Mouse (Mus musculus) gastrocnemius, postnatal 25 days (tissue): ENCODE results near the gene Cacna1a. TPM values are rescaled to one million over a fixed set of nuclear protein-coding genes. Genes with fewer than 3 reads are reported as not detected.
"Not testable (repeated sequence)": the region's sequence is repeated elsewhere in the genome, so short reads cannot be mapped to it uniquely, and the experiment has no call there.

Source experiments
- DNase-seq: peaks from one replicate; pipeline ENCODE4 v3.0.0; 2022
- total RNA-seq, 2 experiments: library from RNA; stranded (reverse); gene quantifications; 1 replicate in 1 of 2; 2 replicates in 1 of 2; pipeline ENCODE4 v1.2.3; 2021

Gene Cacna1a
- total RNA-seq, 2 experiments from 2014 or later: 3.8 to 3.9 TPM

DNA sequence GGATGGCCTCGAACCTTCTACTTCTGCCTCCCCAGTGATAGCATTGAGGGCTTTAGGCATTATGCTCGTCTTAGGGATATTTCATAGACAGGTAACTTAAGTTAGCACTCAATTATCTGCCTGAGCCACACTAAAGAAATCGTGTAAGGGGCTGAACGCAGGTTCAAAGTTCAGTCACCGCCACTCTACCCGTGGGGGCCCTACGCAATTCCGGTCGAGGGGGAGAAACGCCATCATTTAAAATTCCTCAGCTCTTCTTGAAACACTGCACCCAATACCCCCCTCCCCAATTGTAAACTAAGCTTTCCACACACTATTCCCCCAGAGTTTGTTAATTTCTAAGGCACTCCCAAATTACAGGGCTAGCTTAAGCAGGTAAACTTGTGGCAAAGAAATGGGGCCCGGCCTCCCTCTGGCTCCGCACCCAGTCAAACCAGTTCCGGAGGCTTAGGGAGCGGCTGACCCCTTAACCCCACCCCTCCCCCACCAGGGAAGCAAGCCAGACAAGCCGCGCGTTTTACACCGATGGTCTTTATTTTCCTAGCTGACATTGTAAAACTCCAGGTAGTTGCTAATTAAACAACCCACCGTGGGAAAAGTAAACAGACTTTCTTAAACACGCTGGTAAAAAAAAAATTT lies 272.7 kb downstream of the Cacna1a start:
- peak; percentile 65 for DNase-seq

DNA sequence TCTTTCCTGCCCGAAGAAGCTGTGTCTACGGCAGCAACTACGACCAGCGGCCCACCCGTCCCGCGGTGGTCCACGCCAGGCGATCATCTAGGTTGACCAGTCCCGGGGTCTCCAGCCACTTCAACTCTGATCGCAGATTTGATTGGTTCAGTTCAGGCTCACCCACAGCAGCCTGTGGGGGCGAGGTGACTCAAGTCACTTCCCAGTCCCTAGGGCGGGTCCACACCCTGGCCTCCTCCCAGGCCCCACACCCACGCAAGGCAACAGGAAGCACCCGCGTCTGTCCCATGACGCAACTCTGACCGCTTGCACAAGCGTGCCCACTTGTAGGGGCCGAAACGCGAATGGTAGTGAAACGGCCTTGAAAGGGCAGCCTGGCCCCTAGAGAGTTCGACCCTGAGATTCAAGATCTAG lies 273.2 kb downstream of the Cacna1a start:
- peak; percentile 92 for DNase-seq

DNA sequence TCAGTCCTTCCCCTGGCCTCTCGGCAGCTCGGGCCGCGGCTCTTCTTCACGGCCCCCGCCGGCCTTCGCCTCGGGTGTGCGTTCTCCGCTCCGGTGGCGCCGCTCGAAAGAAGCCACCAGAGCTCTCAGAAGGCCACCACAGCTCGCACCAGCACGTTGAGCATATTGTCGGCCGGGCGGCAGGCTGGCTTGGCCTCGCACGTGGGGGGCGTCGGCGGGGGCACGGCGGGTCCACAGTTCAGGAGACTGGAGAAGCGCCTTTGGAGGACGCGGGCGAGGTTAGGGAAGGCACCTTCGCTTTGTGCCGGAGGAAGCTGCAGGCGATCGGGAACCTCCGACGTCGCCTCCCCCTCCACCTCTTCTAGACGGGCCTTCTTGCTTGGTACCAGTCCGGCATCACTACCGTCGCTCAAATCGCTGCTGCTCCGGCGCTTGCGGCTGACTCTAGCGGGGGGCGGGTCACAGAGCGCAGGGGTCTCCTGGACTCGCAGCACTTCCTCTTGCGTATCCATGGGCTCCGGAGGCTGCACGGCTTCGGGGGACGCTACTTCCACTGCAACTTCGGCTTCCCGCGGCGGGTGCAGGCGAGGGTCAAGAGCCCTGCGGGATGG lies 273.8 kb downstream of the Cacna1a start:
- peak; percentile 59 for DNase-seq

DNA sequence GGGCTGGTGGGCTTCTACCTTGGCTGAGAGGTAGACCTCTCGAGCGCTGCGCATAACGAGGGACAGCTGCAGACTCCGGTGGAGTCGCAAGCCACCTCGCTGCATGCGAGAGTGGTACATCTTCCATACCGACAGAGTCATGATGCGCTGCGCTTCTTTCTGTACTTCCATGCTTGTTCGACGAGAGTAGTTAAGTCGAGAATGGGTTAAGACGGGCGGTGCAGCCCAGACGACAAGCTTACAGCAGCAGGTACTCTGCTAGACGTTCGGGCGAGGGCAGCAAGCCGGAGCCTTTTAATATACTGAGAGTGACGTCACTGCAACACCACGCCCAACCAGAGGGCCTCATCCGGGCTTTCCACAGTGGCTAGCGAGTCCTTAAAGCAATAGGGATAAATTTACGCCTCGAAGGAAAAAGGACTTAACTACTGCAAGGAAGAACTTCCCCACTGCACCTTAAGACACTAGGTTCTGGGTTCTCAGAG lies 274.4 kb downstream of the Cacna1a start, which contains the start of gene Ier2:
Gene Ier2, minus strand, starts transcription at position 272 of the 485 bp plus-strand sequence.
- DNase-seq: peak; percentile 95

DNA sequence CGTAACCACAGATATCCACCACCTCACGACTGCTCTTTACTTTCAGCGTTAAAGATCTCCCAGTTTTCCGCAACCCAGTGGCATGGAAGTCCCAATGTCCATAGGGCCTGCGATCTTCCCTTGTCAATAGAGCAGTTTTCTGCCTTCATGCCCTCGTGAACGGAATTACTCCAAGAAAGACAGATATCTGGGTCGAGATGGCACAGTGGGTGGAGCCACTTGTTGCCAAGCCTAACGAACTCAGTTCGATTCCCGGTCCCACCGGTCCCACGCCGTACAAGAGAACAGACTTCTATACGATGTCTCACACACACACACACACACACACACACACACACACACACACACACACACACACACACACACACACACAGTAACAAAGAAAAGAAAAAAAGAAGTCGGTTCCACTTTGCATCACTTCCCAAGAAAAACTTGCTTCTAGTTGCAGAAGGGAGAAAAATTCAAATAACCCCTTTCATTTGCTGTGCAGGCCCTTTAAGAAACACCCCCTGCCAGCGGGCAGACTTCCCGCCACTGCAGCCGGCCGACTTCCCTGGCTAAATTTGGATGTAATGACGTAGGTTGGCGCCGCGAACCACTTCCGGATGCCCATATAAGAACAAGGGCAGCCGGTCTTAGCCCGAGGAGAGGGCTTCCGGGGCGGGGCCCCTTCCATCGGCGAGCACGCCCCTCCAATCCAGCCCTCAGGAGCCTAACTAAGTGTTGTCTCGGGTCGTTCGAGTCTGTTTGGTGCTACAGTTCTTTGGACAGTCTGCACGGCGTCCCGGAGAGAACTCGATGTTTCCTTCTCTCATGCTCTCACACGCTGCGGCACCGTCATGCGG lies 275.5 kb downstream of the Cacna1a start:
- peak; percentile 98 for DNase-seq

DNA sequence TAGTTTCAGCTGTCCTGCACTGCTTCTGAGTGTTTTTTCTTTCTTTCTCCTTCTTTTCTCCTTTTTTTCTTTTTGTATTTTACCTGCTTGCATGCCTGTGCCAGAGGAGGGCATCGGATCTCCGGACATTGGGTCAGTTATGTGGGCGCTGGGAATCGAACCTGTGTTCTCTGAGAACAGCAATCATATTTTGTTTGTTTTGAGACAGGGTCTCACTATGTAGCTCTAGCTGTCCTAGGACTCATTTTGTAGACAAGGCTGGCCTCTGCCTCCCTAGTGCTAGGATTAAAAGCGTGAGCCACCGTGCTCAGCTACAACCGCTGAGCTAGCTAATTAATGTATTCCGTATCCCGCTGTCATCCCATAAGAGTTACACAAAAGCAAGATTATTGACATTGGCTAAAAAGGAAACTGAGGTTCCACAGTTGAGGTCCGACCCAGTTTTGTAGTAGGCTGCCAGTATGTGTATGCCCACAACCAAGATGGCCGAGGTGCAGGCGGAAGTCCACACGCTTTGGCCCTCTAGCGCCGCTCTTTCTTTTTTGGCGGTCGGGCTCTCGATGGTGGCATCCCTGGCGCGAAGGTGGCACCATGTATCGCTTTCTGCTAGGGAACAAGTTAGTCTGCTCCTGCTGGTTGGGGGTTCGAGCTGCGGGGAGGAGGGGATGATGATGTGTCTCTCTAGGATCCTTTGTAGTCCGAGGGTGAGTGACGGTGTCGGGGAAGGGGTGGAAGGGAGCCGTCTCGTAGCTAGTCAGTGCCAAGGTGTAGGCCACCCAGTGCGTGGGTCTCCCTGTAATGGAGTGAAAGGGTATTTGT lies 276.5 kb downstream of the Cacna1a start:
- peak; percentile 79 for DNase-seq

DNA sequence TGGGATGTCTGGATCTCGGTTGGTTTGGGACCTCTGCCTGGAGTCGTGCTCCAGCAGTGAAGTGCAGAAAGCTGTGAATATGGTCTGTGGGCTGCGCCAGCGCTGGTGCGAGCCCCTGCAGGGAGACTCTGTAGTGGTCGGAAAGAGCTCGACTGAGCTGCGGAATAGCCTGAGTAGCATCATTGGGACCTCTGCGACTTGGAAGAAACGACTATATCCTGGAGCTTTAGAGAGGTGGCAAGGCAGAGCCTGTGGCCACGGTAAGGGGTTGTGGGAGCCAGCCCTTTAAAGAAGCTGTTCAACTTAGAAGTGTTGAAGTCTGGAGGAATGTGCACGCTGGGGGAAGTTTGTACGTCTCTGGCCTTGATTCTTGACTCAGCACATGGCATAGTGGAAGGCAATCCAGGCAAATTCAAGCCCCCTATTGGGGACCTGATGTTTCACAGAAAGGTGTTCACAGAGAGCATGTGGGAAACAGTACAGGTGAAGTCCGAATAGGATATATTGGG lies 277.2 kb downstream of the Cacna1a start:
- no peak for DNase-seq

DNA sequence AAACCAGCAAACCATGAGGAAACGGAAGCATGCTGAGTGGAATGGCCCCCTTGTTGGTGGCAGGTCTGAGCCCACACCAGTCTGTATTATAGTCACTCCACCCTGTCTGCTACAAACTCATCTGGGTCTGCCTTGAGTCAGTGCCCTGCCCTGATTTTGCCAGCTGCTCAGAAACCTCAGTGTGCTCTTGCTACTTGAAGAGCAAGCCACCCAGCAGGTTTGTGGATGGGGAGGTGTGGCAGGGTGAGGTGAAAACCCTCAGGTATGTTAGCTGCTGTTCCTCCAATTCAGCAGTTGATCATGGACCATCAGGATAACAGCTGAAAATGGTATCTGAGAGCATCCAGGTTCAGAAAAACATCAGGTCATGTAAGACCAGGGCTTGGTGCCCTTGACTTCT lies 279.8 kb downstream of the Cacna1a start:
- DNase-seq: no peak

DNA sequence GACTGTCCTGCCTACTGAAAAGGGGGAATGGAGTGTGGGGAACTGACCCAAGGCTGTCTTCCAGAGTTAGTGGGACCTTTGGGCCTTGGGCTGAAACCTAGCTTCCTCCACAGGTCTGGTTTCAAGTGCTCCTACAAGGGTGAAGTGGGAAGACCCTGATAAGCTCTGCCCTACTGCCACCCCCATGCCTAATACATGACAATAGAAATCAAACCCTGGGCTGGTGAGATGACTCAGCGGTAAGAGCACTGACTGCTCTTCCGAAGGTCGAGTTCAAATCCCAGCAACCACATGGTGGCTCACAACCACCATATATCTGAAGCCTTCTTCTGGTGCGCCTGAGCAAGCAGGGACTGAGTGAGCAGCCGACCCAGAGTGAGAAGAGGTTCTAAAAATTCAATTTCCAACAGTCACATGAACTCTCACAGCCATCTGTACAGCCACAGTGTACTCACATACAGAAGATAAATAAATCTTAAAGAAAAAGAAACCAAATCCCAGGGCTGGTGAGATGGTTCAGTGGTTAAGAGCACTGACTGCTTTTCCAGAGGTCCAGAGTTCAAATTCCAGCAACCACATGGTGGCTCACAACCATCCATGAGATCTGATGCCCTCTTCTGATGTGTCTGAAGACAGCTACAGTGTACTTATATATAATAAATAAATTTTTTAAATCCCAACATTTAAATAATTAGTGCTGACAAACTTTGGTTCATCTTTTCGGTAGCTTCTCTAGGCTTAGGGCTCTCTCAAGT lies 280.7 kb downstream of the Cacna1a start:
- DNase-seq: no peak

DNA sequence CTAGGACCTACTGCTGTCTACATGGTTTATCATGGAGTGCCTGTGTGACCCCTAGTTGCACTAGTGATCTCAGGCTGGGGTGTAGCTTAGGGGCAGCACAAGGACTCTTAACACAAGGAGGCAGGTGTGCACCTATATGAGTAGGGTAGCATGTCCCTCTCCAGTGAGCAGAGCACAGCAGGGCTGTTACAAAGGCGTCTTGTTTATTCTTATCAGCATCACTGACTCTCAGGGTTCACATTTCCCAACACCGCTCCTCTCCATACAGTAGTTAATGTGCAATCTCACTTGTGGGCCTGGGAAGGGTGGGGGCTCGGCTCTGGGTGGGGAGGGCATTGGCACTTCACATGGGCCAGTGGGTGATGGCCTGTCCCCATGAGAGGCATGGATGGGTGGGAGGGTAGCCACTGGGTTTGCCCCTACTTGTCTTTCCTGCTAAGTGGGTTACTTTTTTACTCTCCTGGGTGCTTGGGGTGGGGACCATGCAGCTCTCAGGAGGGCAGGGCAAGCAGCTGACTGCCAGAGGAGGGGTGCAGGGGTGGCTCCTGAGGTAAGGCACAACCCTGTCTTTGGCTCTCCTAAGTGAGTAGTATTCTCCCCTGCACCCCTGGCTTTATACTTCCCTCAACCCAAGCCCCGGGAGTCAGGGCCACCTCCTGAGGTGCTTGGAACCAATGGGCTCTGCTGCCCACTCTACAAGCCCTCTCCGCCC lies 282.2 kb downstream of the Cacna1a start:
- not testable (repeated sequence) for DNase-seq

DNA sequence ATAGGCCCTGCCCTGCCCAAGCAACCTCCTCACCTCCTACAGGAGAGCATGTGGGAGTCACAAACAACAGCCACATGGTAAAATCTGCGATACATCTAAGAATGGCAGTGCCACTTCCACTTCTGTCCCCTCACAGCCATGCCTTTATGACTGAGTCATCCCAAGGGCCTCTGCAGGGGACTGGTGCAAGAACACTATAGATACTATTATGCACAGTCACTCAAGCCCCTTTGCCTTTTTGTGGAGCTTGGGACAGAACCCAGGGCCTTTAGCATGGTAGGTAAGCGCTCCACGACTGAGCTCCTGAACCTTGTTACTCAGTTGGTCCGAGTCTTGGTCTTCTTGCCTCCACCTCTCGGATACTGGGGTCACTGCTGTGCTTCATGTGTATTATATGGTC lies 289.1 kb downstream of the Cacna1a start:
- DNase-seq: no peak

DNA sequence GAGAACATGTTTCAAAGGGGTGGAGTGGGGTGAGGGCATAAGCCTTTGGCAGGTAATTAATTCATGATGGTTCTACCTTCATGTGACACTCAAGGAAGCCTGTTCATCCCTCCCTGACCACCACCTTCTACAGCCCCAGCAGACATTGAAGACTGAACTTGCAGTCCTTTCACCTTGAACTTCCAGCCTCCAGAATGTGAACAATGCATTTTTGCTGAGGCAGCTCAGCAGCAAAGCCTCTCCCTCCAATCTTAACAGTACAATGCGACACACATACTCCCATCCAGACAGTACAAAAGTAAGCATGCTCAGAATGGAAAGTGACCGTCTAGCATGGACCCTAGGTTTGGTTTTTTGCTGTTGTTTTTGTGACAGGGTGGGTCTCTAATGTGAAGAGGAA lies 293.2 kb downstream of the Cacna1a start:
- no peak for DNase-seq

DNA sequence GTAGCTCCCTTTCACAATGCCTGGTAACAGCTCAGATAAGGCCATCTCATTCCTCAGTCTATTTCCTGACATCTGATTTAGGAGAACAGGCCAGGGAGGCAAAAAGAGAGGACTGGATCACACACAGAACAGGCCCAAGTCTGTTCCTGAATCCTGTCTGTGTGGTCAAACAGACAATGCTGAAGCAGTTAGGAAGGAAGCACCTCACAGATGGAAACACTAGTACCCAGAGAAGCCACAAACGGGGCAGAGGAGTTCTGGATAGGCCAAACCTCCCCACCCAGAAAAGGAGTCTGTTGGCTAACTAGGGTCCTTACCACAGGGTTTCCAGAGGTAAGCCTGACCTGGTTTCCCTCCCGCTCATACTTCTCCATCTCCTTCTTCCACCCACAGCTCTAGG lies 294.0 kb downstream of the Cacna1a start:
- no peak for DNase-seq

DNA sequence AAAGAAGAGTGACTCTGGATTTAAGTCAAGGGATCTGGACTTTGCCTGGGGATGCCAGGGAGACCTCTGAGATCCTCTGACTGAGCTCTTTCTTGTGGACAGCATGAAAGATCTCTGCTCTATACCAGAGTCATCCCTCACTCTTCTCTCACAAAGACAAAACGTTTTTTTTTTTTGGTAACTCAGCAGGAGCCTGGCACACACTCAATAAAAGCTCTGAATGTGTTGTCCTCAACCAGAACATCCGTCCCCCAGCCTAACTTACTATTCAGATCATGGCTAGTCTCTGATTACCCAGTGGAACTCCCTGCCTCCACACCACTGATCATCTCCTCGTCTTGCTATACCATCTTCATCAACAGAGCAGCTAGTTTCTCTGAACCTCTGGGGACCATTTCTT lies 296.3 kb downstream of the Cacna1a start:
- DNase-seq: no peak

DNA sequence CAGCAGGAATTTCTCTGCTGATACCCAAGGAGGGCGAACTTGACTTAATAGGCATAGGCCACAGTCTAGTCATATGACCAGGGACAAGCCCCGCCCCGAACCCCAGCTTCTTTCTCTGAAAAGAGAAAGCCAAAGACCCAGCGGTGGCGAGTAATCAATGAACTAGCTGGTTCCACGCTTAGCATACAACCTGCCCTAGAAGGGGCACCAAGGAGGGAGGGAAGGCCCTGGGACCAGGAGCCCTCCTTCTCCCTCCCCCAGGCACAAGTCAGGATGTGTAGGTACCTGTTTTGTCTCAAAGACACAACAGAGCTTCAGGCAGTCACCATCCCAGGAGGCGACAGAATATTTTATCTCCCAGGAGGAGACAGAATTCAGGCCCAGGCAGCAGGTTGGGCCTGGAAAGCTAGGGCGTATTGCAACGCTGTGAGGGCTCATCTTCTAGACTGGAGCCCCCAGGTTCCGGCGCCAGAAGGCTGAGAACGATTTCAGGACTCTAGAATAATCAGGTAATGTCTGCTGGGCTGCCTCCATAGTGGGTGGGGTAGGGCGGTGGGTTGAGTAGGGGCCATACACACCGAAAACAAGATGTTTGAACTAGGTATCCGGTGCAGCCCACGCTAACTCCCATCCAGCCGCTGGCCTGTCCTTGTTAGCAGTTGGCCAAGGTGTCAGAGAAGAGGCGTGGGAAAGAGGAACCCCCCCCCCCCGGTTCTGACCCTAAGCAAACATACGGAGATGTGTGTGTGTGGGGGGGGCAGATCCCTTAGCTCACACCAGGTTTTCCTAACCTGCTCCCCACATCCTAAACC lies 298.2 kb downstream of the Cacna1a start, which contains the start of gene Trmt1:
Gene Trmt1, plus strand, starts transcription at position 117 of the 812 bp plus-strand sequence.
- peak; percentile 25 for DNase-seq

DNA sequence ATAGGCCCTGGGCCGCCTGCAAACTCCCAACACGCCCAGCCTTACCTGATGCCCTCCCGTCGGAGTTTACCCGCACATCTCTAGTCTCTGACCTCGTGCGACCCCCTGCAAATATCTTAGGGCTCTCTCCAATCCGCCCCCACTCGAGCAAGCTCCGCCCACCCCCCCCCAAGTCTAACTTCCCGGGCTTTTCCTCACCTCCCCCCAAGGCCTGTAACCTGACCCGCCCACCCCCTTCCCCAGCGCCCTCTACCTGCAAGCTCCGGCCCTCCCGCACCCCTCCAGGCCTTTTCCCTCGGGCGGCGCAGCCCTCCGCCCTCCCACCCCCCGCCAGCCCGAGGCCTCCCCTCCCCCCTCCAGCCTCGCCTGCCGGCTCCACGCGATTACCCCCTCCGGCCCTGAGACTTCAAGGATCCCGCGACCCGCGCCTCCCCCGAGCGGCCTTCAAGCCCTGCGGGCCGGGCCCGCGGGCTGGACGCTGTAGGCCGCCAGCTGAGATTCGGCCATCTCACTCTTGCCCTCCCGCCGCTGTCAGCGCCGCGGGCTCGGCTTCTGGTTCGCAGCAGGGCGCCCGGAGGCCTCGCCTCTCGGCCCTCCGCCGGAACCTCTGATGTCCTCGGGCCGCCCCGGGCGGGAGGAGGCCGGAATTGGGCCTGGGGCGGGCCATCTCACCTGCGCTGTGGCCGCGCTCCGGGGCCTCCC lies 298.9 kb downstream of the Cacna1a start:
- peak; percentile 11 for DNase-seq

DNA sequence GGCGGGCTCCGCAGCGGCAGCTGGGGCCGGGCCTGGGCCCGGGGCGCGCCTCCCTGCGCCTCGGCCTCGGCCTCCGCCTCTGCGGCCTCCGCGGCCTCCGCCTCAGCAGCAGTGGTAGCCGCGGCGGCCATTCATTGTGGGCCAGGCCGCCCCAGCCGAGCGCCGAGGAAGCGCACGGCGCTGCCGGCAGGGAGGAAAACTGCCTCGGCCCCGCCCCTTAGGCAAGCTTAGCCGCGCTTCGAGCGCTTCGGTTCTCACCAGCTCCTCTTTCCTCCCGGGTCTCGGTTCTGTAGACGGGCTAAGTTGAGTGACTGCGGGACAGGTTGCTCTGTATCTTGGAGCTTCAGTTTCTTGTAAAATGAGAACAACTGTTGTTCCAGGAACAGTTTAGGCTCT lies 299.5 kb downstream of the Cacna1a start, which contains the start of gene Nacc1:
Gene Nacc1, minus strand, starts transcription at position 158 of the 396 bp plus-strand sequence.
- peak; percentile 88 for DNase-seq

DNA sequence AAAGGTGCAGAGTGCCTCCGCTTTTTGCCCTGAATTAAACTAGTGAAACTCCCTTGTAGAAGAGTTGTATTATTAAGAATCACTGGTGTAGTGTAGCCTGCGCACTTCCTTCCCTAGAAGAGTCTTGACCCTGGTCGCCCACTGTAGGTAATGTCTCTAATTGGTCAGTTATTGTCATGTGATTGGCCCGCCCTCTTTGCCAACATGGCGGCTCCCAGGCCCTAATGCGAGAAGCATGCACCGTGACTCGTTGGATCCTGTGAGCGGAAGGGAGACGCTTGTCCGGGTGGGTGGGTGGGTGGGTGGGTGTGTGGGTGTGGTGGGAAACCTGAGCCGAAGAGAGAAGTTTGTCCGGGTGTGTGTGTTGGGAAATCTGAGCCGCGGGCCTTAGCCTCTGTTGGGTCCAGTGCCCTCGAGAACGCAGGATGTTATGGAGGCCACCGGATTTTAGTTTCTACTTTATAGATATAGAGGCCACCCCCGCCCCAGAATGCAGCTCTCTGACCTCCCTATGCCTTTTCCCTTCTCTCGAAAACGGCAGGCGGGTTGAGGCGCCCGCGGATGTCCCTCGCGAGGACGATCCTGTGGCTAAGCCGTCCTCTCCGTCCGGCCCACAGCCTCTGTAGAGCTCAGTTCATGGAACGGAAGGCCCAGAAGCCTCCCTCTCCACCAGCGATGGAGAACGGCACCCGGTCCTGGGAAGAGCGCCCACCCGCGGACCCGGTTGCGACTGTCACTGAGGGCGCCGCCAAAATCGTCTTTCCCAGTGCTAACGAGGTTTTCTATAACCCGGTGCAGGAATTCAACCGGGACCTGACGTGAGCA lies 301.1 kb downstream of the Cacna1a start:
- peak; percentile 86 for DNase-seq
